15 mouse cellular contexts compared by ENCODE assay signal in the genomic region with DNA sequence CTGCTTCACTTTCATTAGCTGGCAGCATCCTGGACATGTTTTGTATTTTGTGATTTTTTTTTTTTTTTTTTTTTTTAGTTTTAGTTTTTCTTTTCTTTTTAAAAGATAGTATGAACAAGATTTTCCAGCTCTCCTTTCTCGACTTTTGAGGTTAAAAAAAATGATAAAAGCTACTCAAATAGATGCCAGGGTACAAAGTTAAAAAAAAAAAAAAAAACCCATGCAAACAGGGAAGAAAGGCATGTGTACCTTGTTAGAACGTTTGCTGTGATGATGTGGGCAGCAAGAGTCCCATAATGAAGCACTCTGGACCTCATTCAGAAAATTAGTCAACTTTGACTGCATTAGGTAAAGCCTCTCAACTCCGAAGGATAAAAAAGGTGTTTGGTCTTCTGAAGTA. TPM values are rescaled to one million over a fixed set of nuclear protein-coding genes. Genes with fewer than 3 reads are reported as not detected.
DNase-seq lines count a peak whose midpoint lies in the region; ATAC-seq lines count a peak whose summit lies in the region.
"Had no signal": no experiment of that assay in that cellular context is flagged by ENCODE, and none has a peak within 500 bp of the region (broad histone marks: within the 10 kb centered on the region; RNA-seq: fewer than 3 reads in every experiment).

No protein-coding gene starts in this region.

- 26% methylated on average over 3 of the region's 3 CpGs for WGBS in embryonic facial prominence, embryonic 13.5 days
- WGBS in embryonic facial prominence, embryonic 10.5 days = 55% methylated on average over 3 of the region's 3 CpGs
- 73% methylated on average over 3 of the region's 3 CpGs for WGBS in midbrain, embryonic 10.5 days
- WGBS in midbrain, embryonic 11.5 days = 58% methylated on average over 3 of the region's 3 CpGs
- 51% methylated on average over 3 of the region's 3 CpGs for WGBS in liver, embryonic 12.5 days (ENCODE audit: insufficient replicate concordance)
- 51% methylated on average over 3 of the region's 3 CpGs for WGBS in neural tube, embryonic 14.5 days

- H3K27ac ChIP-seq in embryonic facial prominence, embryonic 13.5 days = no peak overlapping the region
- H3K27ac ChIP-seq in embryonic facial prominence, embryonic 10.5 days (replicated peaks) = no peak overlapping the region
- H3K27ac ChIP-seq in midbrain, embryonic 10.5 days (replicated peaks) = no peak overlapping the region
- H3K27ac ChIP-seq in midbrain, embryonic 11.5 days (ENCODE audit: low read depth, low read length) = no peak overlapping the region
- no peak overlapping the region for H3K27ac ChIP-seq in liver, embryonic 12.5 days
- H3K27ac ChIP-seq in neural tube, embryonic 14.5 days (ENCODE audit: low read depth, low read length) = peak overlapping the region; percentile 84
- H3K27ac ChIP-seq: gastrocnemius, adult 2 months had no signal

- DNase-seq in embryonic facial prominence, embryonic 10.5 days (ENCODE audit: low spot score) = no peak
- DNase-seq in midbrain, embryonic 10.5 days (ENCODE audit: low spot score) = peak; percentile 3
- DNase-seq in midbrain, embryonic 11.5 days (ENCODE audit: low spot score, missing footprints) = no peak
- no peak for DNase-seq in yolk sac, embryonic 10.5 days (ENCODE audit: low spot score)
- DNase-seq in T-cell, adult 2 months (ENCODE audit: low spot score) = no peak
- DNase-seq: cerebellum, adult 8-10 months; gastrocnemius, adult 2 months; kidney, adult 9 months; lung, postnatal 10 days; right cerebral cortex, postnatal 4 days; thymus, postnatal 14 days had no signal

- H3K9ac ChIP-seq in embryonic facial prominence, embryonic 13.5 days = no peak overlapping the region; the same call in 1 of the 2 replicates
- H3K9ac ChIP-seq in midbrain, embryonic 11.5 days (ENCODE audit: low read length) = no peak overlapping the region
- H3K9ac ChIP-seq in liver, embryonic 12.5 days = no peak overlapping the region; the same call in 1 of the 2 replicates
- peak overlapping the region; percentile 59 for H3K9ac ChIP-seq in neural tube, embryonic 14.5 days (replicated peaks; ENCODE audit: low read depth, low read length)

- H3K36me3 ChIP-seq in embryonic facial prominence, embryonic 13.5 days = peaks cover 40% of the 10 kb centered on the region
- H3K36me3 ChIP-seq in embryonic facial prominence, embryonic 10.5 days (replicated peaks) = peaks cover 41% of the 10 kb centered on the region
- H3K36me3 ChIP-seq in midbrain, embryonic 10.5 days = peaks cover 35% of the 10 kb centered on the region
- H3K36me3 ChIP-seq in midbrain, embryonic 11.5 days (ENCODE audit: control insufficient read depth, insufficient read depth, low read length) = peaks cover 8% of the 10 kb centered on the region; the same call in 1 of the 2 replicates
- H3K36me3 ChIP-seq in liver, embryonic 12.5 days = peaks cover 47% of the 10 kb centered on the region
- H3K36me3 ChIP-seq in neural tube, embryonic 14.5 days (ENCODE audit: control insufficient read depth, insufficient read depth, low read length) = peaks cover 21% of the 10 kb centered on the region

- no peaks in the 10 kb centered on the region for H3K27me3 ChIP-seq in embryonic facial prominence, embryonic 13.5 days
- peaks cover 23% of the 10 kb centered on the region for H3K27me3 ChIP-seq in embryonic facial prominence, embryonic 10.5 days (replicated peaks; ENCODE audit: low read depth, poor library complexity, severe bottlenecking)
- H3K27me3 ChIP-seq in midbrain, embryonic 10.5 days (ENCODE audit: low read depth, poor library complexity, severe bottlenecking) = peaks cover 70% of the 10 kb centered on the region
- no peaks in the 10 kb centered on the region for H3K27me3 ChIP-seq in midbrain, embryonic 11.5 days (ENCODE audit: control insufficient read depth, insufficient read depth, low read length)
- H3K27me3 ChIP-seq in liver, embryonic 12.5 days (replicated peaks) = no peaks in the 10 kb centered on the region
- H3K27me3 ChIP-seq in neural tube, embryonic 14.5 days (ENCODE audit: control insufficient read depth, insufficient read depth, low read length) = no peaks in the 10 kb centered on the region

- H3K4me1 ChIP-seq in embryonic facial prominence, embryonic 13.5 days = peaks cover 54% of the 10 kb centered on the region
- peaks cover 53% of the 10 kb centered on the region for H3K4me1 ChIP-seq in embryonic facial prominence, embryonic 10.5 days
- peaks cover 60% of the 10 kb centered on the region for H3K4me1 ChIP-seq in midbrain, embryonic 10.5 days
- H3K4me1 ChIP-seq in midbrain, embryonic 11.5 days (ENCODE audit: control insufficient read depth, insufficient read depth, low read length) = peaks cover 21% of the 10 kb centered on the region
- H3K4me1 ChIP-seq in liver, embryonic 12.5 days = peaks cover 57% of the 10 kb centered on the region
- H3K4me1 ChIP-seq in neural tube, embryonic 14.5 days (ENCODE audit: control insufficient read depth, insufficient read depth, low read length) = peaks cover 36% of the 10 kb centered on the region

- peak overlapping the region; percentile 94 for H3K4me2 ChIP-seq in embryonic facial prominence, embryonic 13.5 days
- H3K4me2 ChIP-seq in midbrain, embryonic 11.5 days = no peak overlapping the region
- H3K4me2 ChIP-seq in liver, embryonic 12.5 days = peak overlapping the region; percentile 97
- peak overlapping the region; percentile 80 for H3K4me2 ChIP-seq in neural tube, embryonic 14.5 days (ENCODE audit: low read depth, low read length)

- peak overlapping the region; percentile 85; the same call in 1 of the 2 replicates for H3K4me3 ChIP-seq in embryonic facial prominence, embryonic 13.5 days
- no peak overlapping the region for H3K4me3 ChIP-seq in embryonic facial prominence, embryonic 10.5 days
- no peak overlapping the region for H3K4me3 ChIP-seq in midbrain, embryonic 10.5 days
- no peak overlapping the region for H3K4me3 ChIP-seq in midbrain, embryonic 11.5 days (ENCODE audit: low read depth, low read length)
- peak overlapping the region; percentile 76; the same call in 1 of the 2 replicates for H3K4me3 ChIP-seq in liver, embryonic 12.5 days
- H3K4me3 ChIP-seq in neural tube, embryonic 14.5 days (ENCODE audit: low read depth, low read length) = peak overlapping the region; percentile 88
- H3K4me3 ChIP-seq: gastrocnemius, adult 2 months had no signal

- no peak for ATAC-seq in embryonic facial prominence, embryonic 13.5 days (ENCODE audit: insufficient number of reproducible peaks, insufficient read depth, low FRiP score, low TSS enrichment, low read depth)
- no peak for ATAC-seq in midbrain, embryonic 11.5 days (ENCODE audit: low FRiP score)
- ATAC-seq in liver, embryonic 12.5 days = no peak
- no peak for ATAC-seq in neural tube, embryonic 14.5 days (ENCODE audit: low read depth)

- H3K9me3 ChIP-seq in embryonic facial prominence, embryonic 13.5 days = no peaks in the 10 kb centered on the region
- no peaks in the 10 kb centered on the region for H3K9me3 ChIP-seq in embryonic facial prominence, embryonic 10.5 days
- H3K9me3 ChIP-seq in midbrain, embryonic 10.5 days (replicated peaks) = no peaks in the 10 kb centered on the region
- H3K9me3 ChIP-seq in midbrain, embryonic 11.5 days (ENCODE audit: control insufficient read depth, low read length) = no peaks in the 10 kb centered on the region
- no peaks in the 10 kb centered on the region for H3K9me3 ChIP-seq in liver, embryonic 12.5 days (replicated peaks)
- no peaks in the 10 kb centered on the region for H3K9me3 ChIP-seq in neural tube, embryonic 14.5 days (ENCODE audit: control insufficient read depth, low read length)

RNA-seq across cellular contexts. Expression of gene Bcl11a, which starts 6.2 kb away (rescaled TPM):
- polyA plus RNA-seq in embryonic facial prominence, embryonic 13.5 days (2015; fragmentation: Nextera tagmentation; extraction: Ambion mirVana) = 70.0 and 79.1 TPM in 2 replicates
- 47.0 and 62.4 TPM in 2 replicates for polyA plus RNA-seq in embryonic facial prominence, embryonic 10.5 days (2016; fragmentation: Nextera tagmentation; extraction: Ambion mirVana)
- 15.8 and 33.2 TPM in 2 replicates for polyA plus RNA-seq in midbrain, embryonic 10.5 days (2016; fragmentation: Nextera tagmentation; extraction: Ambion mirVana)
- polyA plus RNA-seq in midbrain, embryonic 11.5 days (2014; fragmentation: Nextera tagmentation; extraction: Ambion mirVana) = 42.5 and 44.1 TPM in 2 replicates
- polyA plus RNA-seq in liver, embryonic 12.5 days (2016; fragmentation: Nextera tagmentation; extraction: Ambion mirVana) = 53.4 and 53.5 TPM in 2 replicates
- polyA plus RNA-seq in neural tube, embryonic 14.5 days (2014; fragmentation: Nextera tagmentation; extraction: Ambion mirVana) = 143 and 145 TPM in 2 replicates

RNA-seq across cellular contexts. Expression of gene A830031A19Rik, which starts 9.2 kb away (rescaled TPM):
- not detected in 2 replicates for polyA plus RNA-seq in embryonic facial prominence, embryonic 13.5 days (2015; fragmentation: Nextera tagmentation; extraction: Ambion mirVana)
- polyA plus RNA-seq in embryonic facial prominence, embryonic 10.5 days (2016; fragmentation: Nextera tagmentation; extraction: Ambion mirVana) = not detected in 2 replicates
- polyA plus RNA-seq in midbrain, embryonic 10.5 days (2016; fragmentation: Nextera tagmentation; extraction: Ambion mirVana) = not detected in 2 replicates
- polyA plus RNA-seq in midbrain, embryonic 11.5 days (2014; fragmentation: Nextera tagmentation; extraction: Ambion mirVana) = not detected in 2 replicates
- polyA plus RNA-seq in liver, embryonic 12.5 days (2016; fragmentation: Nextera tagmentation; extraction: Ambion mirVana) = not detected in 2 replicates
- not detected in 2 replicates for polyA plus RNA-seq in neural tube, embryonic 14.5 days (2014; fragmentation: Nextera tagmentation; extraction: Ambion mirVana)
- polyA plus RNA-seq: heart, embryonic 11.5 days had no signal

Comparison
In these comparisons a context has a peak if more than half of its experiments do, and no peak if none do; other contexts are left out.
1. H3K4me3 ChIP-seq: peak in embryonic facial prominence, embryonic 13.5 days (single experiment), liver, embryonic 12.5 days (single experiment) and neural tube, embryonic 14.5 days (single experiment); none in embryonic facial prominence, embryonic 10.5 days (single experiment), midbrain, embryonic 10.5 days (single experiment) and midbrain, embryonic 11.5 days (single experiment).